Mouse (Mus musculus) embryonic facial prominence, embryonic 14.5 days (tissue): Measurements from ENCODE around the gene 1700122O11Rik. TPM values are rescaled to one million over a fixed set of nuclear protein-coding genes. Genes with fewer than 3 reads are reported as not detected.
A peak's percentile ranks its signal among the peaks of the same experiment; 100 is the strongest.

Experiments
- ATAC-seq: fragments of 200-750 bp; cut with Nextera tagmentation; 2 replicates; pipeline ENCODE4 v1.8.0; 2017; ENCODE audit warnings: low read depth, moderate number of reproducible peaks, moderate TSS enrichment
- DNase-seq: peaks from one replicate; pipeline ENCODE4 v3.0.0-alpha.2; 2015; ENCODE audit warnings: low spot score
- H3K27ac ChIP-seq: fragments of 300-500 bp; sonication (generic); replicated peaks from 2 replicates; pipeline ENCODE4 v1.5.1; 2014; ENCODE audit warnings: low read depth, mild to moderate bottlenecking, low read length, moderate library complexity
- H3K27me3 ChIP-seq: fragments of 300-500 bp; sonication (generic); replicated peaks from 2 replicates; pipeline ENCODE4 v1.6.1; 2014; ENCODE audit warnings: low read length; ENCODE audit not compliant: control insufficient read depth, insufficient read depth
- H3K36me3 ChIP-seq: fragments of 300-500 bp; sonication (generic); 2 replicates; pipeline ENCODE4 v1.6.1; 2014; ENCODE audit warnings: low read length, mixed read lengths; ENCODE audit not compliant: control insufficient read depth, insufficient read depth
- H3K4me1 ChIP-seq: fragments of 300-500 bp; sonication (generic); 2 replicates; pipeline ENCODE4 v1.6.1; 2014; ENCODE audit warnings: antibody characterized with exemption, low read length; ENCODE audit not compliant: control insufficient read depth, insufficient read depth
- H3K4me2 ChIP-seq: fragments of 300-500 bp; sonication (generic); 2 replicates; pipeline ENCODE4 v1.6.1; 2014; ENCODE audit warnings: low read depth, mild to moderate bottlenecking, low read length, moderate library complexity, mixed read lengths
- H3K4me3 ChIP-seq: fragments of 300-500 bp; sonication (generic); 2 replicates; pipeline ENCODE4 v1.5.1; 2014; ENCODE audit warnings: low read depth, mild to moderate bottlenecking, low read length
- H3K9ac ChIP-seq: fragments of 300-500 bp; sonication (generic); 2 replicates; pipeline ENCODE4 v1.6.1; 2014; ENCODE audit warnings: low read depth, mild to moderate bottlenecking, low read length, moderate library complexity, mixed read lengths
- H3K9me3 ChIP-seq: fragments of 300-500 bp; sonication (generic); 2 replicates; pipeline ENCODE4 v1.6.1; 2016; ENCODE audit warnings: low read length; ENCODE audit not compliant: control insufficient read depth
- WGBS: fragments of 180-500 bp; shearing (Covaris S2); extraction: QIAGEN DNeasy Blood & Tissue Kit; methylation state at CpG from one replicate; pipeline ENCODE4 v1.1.7; 2014; 5-methylcytosine and 5-hydroxymethylcytosine counted together
- polyA plus RNA-seq: library from polyadenylated mRNA; unstranded; fragments of >200 nt; fragmentation: Nextera tagmentation; extraction: Ambion mirVana; gene quantifications from 2 replicates; pipeline ENCODE4 v1.2.1, GENCODE M21; 2014

Gene 1700122O11Rik
- polyA plus RNA-seq, 1 experiment from 2014 or later: not detected

GRCm38 (mm10) chr17:48053646-48054045 lies 15.6 kb upstream of the 1700122O11Rik start:
- peaks cover 11% of the 10 kb centered on the region for H3K4me1 ChIP-seq
- H3K9ac ChIP-seq: no peak overlapping the region
- no peak overlapping the region for H3K27ac ChIP-seq
- DNase-seq: no peak
- H3K27me3 ChIP-seq: no peaks in the 10 kb centered on the region
- H3K4me3 ChIP-seq: no peak overlapping the region
- WGBS: 83% methylated on average over 2 of the region's 2 CpGs
- no peak for ATAC-seq
- no peaks in the 10 kb centered on the region for H3K9me3 ChIP-seq
- H3K36me3 ChIP-seq: no peaks in the 10 kb centered on the region
- no peak overlapping the region for H3K4me2 ChIP-seq

DNA sequence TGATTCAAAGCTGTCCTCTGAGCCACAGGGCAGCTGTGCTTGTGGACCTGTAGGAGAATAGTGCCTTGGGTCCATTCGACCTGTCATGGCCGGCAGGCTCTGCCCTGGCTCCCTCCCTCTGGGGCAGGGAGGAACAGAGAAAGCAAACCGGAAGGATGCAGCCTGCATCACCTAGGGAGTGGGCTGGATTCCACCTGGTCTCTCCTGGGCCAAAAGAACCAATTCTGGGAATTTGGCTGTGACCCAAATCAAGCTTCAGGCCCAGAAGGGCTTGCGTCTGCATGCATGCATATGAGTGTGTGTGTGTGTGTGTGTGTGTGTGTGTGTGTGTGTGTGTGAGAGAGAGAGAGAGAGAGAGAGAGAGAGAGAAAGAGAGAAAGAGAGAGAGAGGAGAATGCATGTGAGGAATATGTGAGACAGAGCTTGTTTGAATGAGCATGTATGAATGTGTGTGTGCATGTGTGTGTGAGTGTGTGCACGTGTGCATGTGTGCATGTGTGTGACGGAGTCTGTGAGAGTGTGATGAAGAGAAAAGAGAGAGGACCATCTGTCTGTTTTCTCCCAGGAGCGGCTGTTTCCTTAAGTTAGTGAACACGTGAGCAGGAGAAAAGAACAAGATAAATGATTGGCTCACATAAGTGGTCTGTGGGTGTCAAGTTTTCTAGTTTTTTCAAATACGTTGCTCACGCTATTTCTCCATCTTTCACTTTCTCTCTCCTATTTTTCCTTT lies 14.4 kb upstream of the 1700122O11Rik start:
- DNase-seq (no peak), ATAC-seq (no peak)
- Histone ChIP-seq H3K9ac (no peak overlapping the region), H3K4me2 (no peak overlapping the region), H3K36me3 (no peaks in the 10 kb centered on the region), H3K27me3 (no peaks in the 10 kb centered on the region), H3K27ac (no peak overlapping the region), H3K4me3 (no peak overlapping the region), H3K4me1 (peaks cover 4% of the 10 kb centered on the region), H3K9me3 (no peaks in the 10 kb centered on the region)
- 70% methylated on average over 10 of the region's 10 CpGs for WGBS

DNA sequence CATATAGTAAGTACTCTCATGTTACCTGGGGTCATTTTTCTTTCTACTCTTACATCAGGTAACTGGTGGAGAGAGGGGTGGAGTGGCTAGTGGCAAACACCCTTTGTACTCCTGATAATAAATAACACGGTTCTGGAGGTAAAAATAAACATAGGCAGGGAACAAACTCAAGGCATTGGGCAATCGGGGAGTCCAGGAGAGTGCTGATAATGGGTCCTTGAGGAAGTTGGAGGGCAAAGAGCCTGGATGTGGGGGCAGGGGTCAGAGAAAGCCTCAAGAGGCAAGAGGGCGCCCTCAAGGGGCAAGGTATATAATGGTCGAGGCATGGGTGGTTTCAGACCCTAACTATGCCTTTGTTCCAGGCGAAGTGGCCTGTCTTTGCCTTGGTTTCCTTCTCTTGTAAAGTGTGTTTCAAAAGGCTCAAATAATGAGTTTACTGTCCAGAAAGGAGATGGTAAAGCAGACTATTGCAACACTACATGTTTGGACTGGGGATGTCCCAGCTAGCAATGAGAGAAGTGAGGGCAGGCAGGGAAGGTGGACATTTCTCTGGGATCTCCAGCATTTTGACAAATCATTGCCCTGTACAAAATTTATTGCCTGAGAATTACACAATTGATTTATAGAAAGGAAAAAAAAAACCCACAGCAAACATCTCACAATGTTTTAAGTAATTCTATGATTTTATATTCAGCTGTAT lies 13.7 kb upstream of the 1700122O11Rik start:
- Histone ChIP-seq H3K9ac (no peak overlapping the region), H3K9me3 (no peaks in the 10 kb centered on the region), H3K4me2 (no peak overlapping the region), H3K4me3 (no peak overlapping the region), H3K27me3 (no peaks in the 10 kb centered on the region), H3K4me1 (no peaks in the 10 kb centered on the region), H3K27ac (no peak overlapping the region), H3K36me3 (no peaks in the 10 kb centered on the region)
- DNase-seq (no peak), ATAC-seq (no peak)
- 67% methylated on average over 5 of the region's 5 CpGs for WGBS

DNA sequence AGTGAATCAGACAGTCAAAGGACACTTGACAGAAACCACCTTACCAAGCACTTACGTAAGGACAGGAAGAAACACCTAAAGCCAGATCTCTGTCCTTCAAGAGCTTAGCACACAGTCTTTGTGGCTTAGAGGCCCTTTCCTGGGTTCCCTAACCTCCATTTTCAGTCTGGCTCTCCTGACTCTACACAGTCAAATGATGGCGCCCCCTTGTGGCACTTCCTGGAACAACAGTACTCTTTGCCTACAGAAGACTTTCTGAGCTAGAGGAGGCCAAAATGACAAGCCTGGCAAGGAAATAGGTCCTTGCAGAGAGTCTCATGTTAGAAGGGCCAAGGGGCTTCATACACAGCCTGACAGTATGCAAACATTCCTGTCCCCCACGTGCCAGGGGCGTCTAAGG lies 7.5 kb upstream of the 1700122O11Rik start:
- Histone ChIP-seq H3K4me2 (no peak overlapping the region), H3K4me1 (peaks cover 8% of the 10 kb centered on the region; the same call in 1 of the 2 replicates), H3K4me3 (no peak overlapping the region), H3K9ac (no peak overlapping the region), H3K36me3 (no peaks in the 10 kb centered on the region), H3K27ac (no peak overlapping the region), H3K9me3 (no peaks in the 10 kb centered on the region), H3K27me3 (no peaks in the 10 kb centered on the region)
- WGBS: 42% methylated on average over 4 of the region's 4 CpGs
- DNase-seq: peak; percentile 59
- no peak for ATAC-seq

DNA sequence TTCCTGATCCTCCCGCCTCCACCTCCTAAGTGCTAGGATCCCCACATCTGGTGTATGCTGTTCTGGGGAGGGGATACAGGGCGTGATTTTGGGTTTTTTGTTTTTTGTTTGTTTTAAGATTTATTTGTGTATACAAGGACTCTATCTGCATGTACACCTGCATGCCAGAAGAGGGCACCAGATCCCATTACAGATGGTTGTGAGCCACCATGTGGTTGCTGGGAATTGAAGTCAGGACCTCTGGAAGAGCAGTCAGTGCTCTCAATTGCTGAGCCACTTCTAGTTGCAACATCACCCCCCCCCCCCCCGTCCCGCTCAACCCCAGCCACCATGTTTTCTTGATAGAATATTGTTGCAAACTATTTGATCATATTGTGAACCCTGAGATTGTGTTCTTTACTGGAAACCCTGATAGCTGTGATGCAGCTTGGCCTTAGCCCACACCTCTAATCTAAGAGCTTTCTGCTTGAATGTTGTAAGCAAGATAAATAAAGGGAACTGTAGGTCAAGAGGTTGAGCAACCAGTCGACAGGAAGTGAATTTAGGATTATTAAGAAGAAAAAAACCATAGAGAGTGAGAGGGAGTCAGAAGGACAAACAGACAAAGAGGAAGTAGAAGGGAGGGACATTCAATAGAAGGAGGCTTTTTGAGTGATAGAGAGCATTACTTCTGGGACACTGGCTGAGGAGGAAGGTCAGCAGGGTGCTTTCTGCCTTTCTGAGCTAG lies 5.2 kb upstream of the 1700122O11Rik start:
- ATAC-seq (no peak), DNase-seq (no peak)
- Histone ChIP-seq H3K9ac (no peak overlapping the region), H3K4me3 (no peak overlapping the region), H3K9me3 (no peaks in the 10 kb centered on the region), H3K27me3 (0 out of 2 replicates have a peak, but pooled peaks cover 5% of the 10 kb centered on the region), H3K4me1 (peaks cover 19% of the 10 kb centered on the region), H3K27ac (no peak overlapping the region), H3K36me3 (no peaks in the 10 kb centered on the region), H3K4me2 (no peak overlapping the region)
- WGBS: 86% methylated on average over 5 of the region's 5 CpGs

GRCm38 (mm10) chr17:48041351-48042287 lies 3.5 kb upstream of the 1700122O11Rik start:
- WGBS: 9% methylated on average over 28 of the region's 29 CpGs
- 0 out of 2 replicates have a peak, but pooled peaks cover 5% of the 10 kb centered on the region for H3K27me3 ChIP-seq
- H3K9me3 ChIP-seq: no peaks in the 10 kb centered on the region
- ATAC-seq: peak; percentile 66; the same call in 1 of the 2 replicates
- H3K27ac ChIP-seq: peak overlapping the region; percentile 74
- H3K36me3 ChIP-seq: no peaks in the 10 kb centered on the region
- peak overlapping the region; percentile 20 for H3K9ac ChIP-seq
- peaks cover 19% of the 10 kb centered on the region for H3K4me1 ChIP-seq
- H3K4me2 ChIP-seq: peak overlapping the region; percentile 43
- peak; percentile 91 for DNase-seq
- peak overlapping the region; percentile 23; the same call in 1 of the 2 replicates for H3K4me3 ChIP-seq

GRCm38 (mm10) chr17:48039232-48039866 lies 1.3 kb upstream of the 1700122O11Rik start:
- 11% methylated on average over 14 of the region's 14 CpGs for WGBS
- no peaks in the 10 kb centered on the region for H3K9me3 ChIP-seq
- peak overlapping the region; percentile 36 for H3K4me2 ChIP-seq
- peaks cover 9% of the 10 kb centered on the region; the same call in 1 of the 2 replicates for H3K27me3 ChIP-seq
- peaks cover 19% of the 10 kb centered on the region for H3K4me1 ChIP-seq
- DNase-seq (peak; percentile 93), ATAC-seq (peak; percentile 89)
- no peak overlapping the region for H3K4me3 ChIP-seq
- 0 out of 2 replicates have a peak overlapping the region, but pooled peaks have one; percentile 33 for H3K27ac ChIP-seq
- no peak overlapping the region for H3K9ac ChIP-seq
- no peaks in the 10 kb centered on the region for H3K36me3 ChIP-seq
